Mouse (Mus musculus) megakaryocyte, embryonic 14.5 days (primary cell): ENCODE data around the gene Cbarp. TPM values are rescaled to one million over a fixed set of nuclear protein-coding genes. Genes with fewer than 3 reads are reported as not detected.
A peak's percentile ranks its signal among the peaks of the same experiment; 100 is the strongest.

ENCODE experiments used
- H3K27me3 ChIP-seq: replicated peaks from 2 replicates; pipeline ENCODE3; 2012; ENCODE audit warnings: inconsistent platforms
- H3K36me3 ChIP-seq: replicated peaks from 2 replicates; pipeline ENCODE3; 2012; ENCODE audit warnings: low read length, inconsistent platforms, mixed read lengths
- H3K4me1 ChIP-seq: 2 replicates; pipeline ENCODE4 v1.6.1; 2012; ENCODE audit warnings: inconsistent platforms
- H3K4me3 ChIP-seq: replicated peaks from 2 replicates; pipeline ENCODE3; 2012; ENCODE audit warnings: moderate library complexity, mild to moderate bottlenecking, inconsistent platforms
- H3K9me3 ChIP-seq: 2 replicates; pipeline ENCODE4 v1.6.1; 2012; ENCODE audit warnings: inconsistent platforms
- FLI1 ChIP-seq: IDR thresholded peaks from 2 replicates; pipeline ENCODE4 v1.6.1; 2012; ENCODE audit warnings: low read length, inconsistent platforms, mixed read lengths
- GATA1 ChIP-seq: IDR thresholded peaks from 3 replicates; pipeline ENCODE4 v1.6.1; 2012; ENCODE audit warnings: mixed read lengths, low read length, inconsistent platforms, borderline replicate concordance
- polyA plus RNA-seq: library from polyadenylated mRNA; stranded (reverse); fragments of >175 nt; gene quantifications from 2 replicates; pipeline ENCODE4 v1.2.3, GENCODE M21; 2012; ENCODE audit warnings: low replicate concordance; ENCODE audit not compliant: insufficient read depth

The Cbarp gene
- polyA plus RNA-seq, 1 experiment = 4.8 TPM

GRCm38 (mm10) chr10:80177441-80178279 is 37.0 kb upstream of the Cbarp start:
- H3K4me3 ChIP-seq = no peak overlapping the region
- peaks cover 43% of the 10 kb centered on the region for H3K4me1 ChIP-seq
- TF ChIP-seq GATA1 = no peak
- TF ChIP-seq FLI1 = no peak
- H3K27me3 ChIP-seq = peaks cover 58% of the 10 kb centered on the region
- H3K9me3 ChIP-seq = no peaks in the 10 kb centered on the region
- H3K36me3 ChIP-seq = peaks cover 6% of the 10 kb centered on the region

- TF ChIP-seq FLI1 (no peak), GATA1 (no peak)
- H3K4me3 ChIP-seq = no peak overlapping the region
- peaks cover 17% of the 10 kb centered on the region for H3K36me3 ChIP-seq
- H3K9me3 ChIP-seq = no peaks in the 10 kb centered on the region
- H3K27me3 ChIP-seq = peaks cover 45% of the 10 kb centered on the region
- peaks cover 56% of the 10 kb centered on the region for H3K4me1 ChIP-seq
Observed at GRCm38 (mm10) chr10:80176270-80176834, 35.7 kb upstream of the Cbarp start.

GRCm38 (mm10) chr10:80175536-80176269 is 35.1 kb upstream of the Cbarp start:
- H3K4me3 ChIP-seq = no peak overlapping the region
- H3K36me3 ChIP-seq = peaks cover 23% of the 10 kb centered on the region
- peaks cover 58% of the 10 kb centered on the region for H3K4me1 ChIP-seq
- no peak for TF ChIP-seq GATA1
- TF ChIP-seq FLI1 = no peak
- peaks cover 39% of the 10 kb centered on the region for H3K27me3 ChIP-seq
- no peaks in the 10 kb centered on the region for H3K9me3 ChIP-seq

- Histone ChIP-seq H3K36me3 (peaks cover 33% of the 10 kb centered on the region), H3K9me3 (no peaks in the 10 kb centered on the region), H3K4me3 (peak overlapping the region; percentile 31), H3K27me3 (peaks cover 29% of the 10 kb centered on the region), H3K4me1 (peaks cover 64% of the 10 kb centered on the region)
- TF ChIP-seq FLI1 (no peak), GATA1 (no peak)
Observed at GRCm38 (mm10) chr10:80174705-80175104, 34.1 kb upstream of the Cbarp start.

- Histone ChIP-seq H3K4me3 (peak overlapping the region; percentile 31), H3K9me3 (no peaks in the 10 kb centered on the region), H3K4me1 (peaks cover 67% of the 10 kb centered on the region), H3K27me3 (peaks cover 24% of the 10 kb centered on the region), H3K36me3 (peaks cover 39% of the 10 kb centered on the region)
- TF ChIP-seq GATA1 (no peak), FLI1 (no peak)
Observed at GRCm38 (mm10) chr10:80173955-80174640, 33.5 kb upstream of the Cbarp start.

GRCm38 (mm10) chr10:80173358-80173757 is 32.7 kb upstream of the Cbarp start:
- Histone ChIP-seq H3K9me3 (no peaks in the 10 kb centered on the region), H3K36me3 (peaks cover 39% of the 10 kb centered on the region), H3K4me1 (peaks cover 71% of the 10 kb centered on the region), H3K27me3 (peaks cover 16% of the 10 kb centered on the region), H3K4me3 (peak overlapping the region; percentile 90)
- TF ChIP-seq GATA1 (no peak), FLI1 (no peak)

GRCm38 (mm10) chr10:80172527-80173292 is 32.1 kb upstream of the Cbarp start, which contains the start of gene 1600002K03Rik:
Gene 1600002K03Rik (plus strand): TSS chr10:80172944.
- Histone ChIP-seq H3K4me1 (peaks cover 72% of the 10 kb centered on the region), H3K4me3 (peak within 1 kb of the TSS; percentile 96), H3K27me3 (peaks cover 10% of the 10 kb centered on the region), H3K36me3 (peaks cover 39% of the 10 kb centered on the region), H3K9me3 (no peaks in the 10 kb centered on the region)
- TF ChIP-seq FLI1 = no peak

GRCm38 (mm10) chr10:80171760-80172526 is 31.3 kb upstream of the Cbarp start:
- Histone ChIP-seq H3K4me3 (peak overlapping the region; percentile 96), H3K4me1 (peaks cover 75% of the 10 kb centered on the region), H3K36me3 (peaks cover 39% of the 10 kb centered on the region), H3K27me3 (peaks cover 3% of the 10 kb centered on the region), H3K9me3 (no peaks in the 10 kb centered on the region)
- TF ChIP-seq GATA1 (no peak), FLI1 (no peak)
